Mouse (Mus musculus) intestine, embryonic 14.5 days (tissue): Measurements from ENCODE around the gene Slc38a9. TPM values are rescaled to one million over a fixed set of nuclear protein-coding genes. Genes with fewer than 3 reads are reported as not detected.
"Not testable (repeated sequence)": the region's sequence is repeated elsewhere in the genome, so short reads cannot be mapped to it uniquely, and the experiment has no call there.

ENCODE experiments used
- ATAC-seq: fragments of 200-750 bp; cut with Nextera tagmentation; replicated peaks from 2 replicates; pipeline ENCODE4 v1.8.0; 2017; ENCODE audit warnings: low read depth, moderate number of reproducible peaks, moderate TSS enrichment, moderate library complexity; ENCODE audit not compliant: low FRiP score, low TSS enrichment
- DNase-seq: peaks from one replicate; pipeline ENCODE4 v3.0.0-alpha.2; 2018; ENCODE audit warnings: low spot score
- H3K27ac ChIP-seq: fragments of 300-500 bp; sonication (generic); 2 replicates; pipeline ENCODE4 v1.5.1; 2014; ENCODE audit warnings: low read depth, mild to moderate bottlenecking, control low read depth
- H3K27me3 ChIP-seq: fragments of 300-500 bp; sonication (generic); replicated peaks from 2 replicates; pipeline ENCODE4 v1.6.1; 2014; ENCODE audit warnings: low read length, control low read depth; ENCODE audit not compliant: control insufficient read depth, insufficient read depth
- H3K36me3 ChIP-seq: fragments of 300-500 bp; sonication (generic); 2 replicates; pipeline ENCODE4 v1.6.1; 2014; ENCODE audit warnings: low read length, control low read depth; ENCODE audit not compliant: control insufficient read depth, insufficient read depth
- H3K4me1 ChIP-seq: fragments of 300-500 bp; sonication (generic); replicated peaks from 2 replicates; pipeline ENCODE4 v1.6.1; 2014; ENCODE audit warnings: low read length, control low read depth, mixed read lengths; ENCODE audit not compliant: control insufficient read depth, insufficient read depth
- H3K4me2 ChIP-seq: fragments of 300-500 bp; sonication (generic); 2 replicates; pipeline ENCODE4 v1.6.1; 2014; ENCODE audit warnings: low read length
- H3K4me3 ChIP-seq: fragments of 300-500 bp; sonication (generic); 2 replicates; pipeline ENCODE4 v1.5.1; 2014; ENCODE audit warnings: low read depth, low read length, control low read depth, mixed read lengths
- H3K9ac ChIP-seq: fragments of 300-500 bp; sonication (generic); 2 replicates; pipeline ENCODE4 v1.6.1; 2014; ENCODE audit warnings: mild to moderate bottlenecking, low read length
- H3K9me3 ChIP-seq: fragments of 300-500 bp; sonication (generic); 2 replicates; pipeline ENCODE4 v1.6.1; 2016; ENCODE audit warnings: low read length, control low read depth; ENCODE audit not compliant: control insufficient read depth
- WGBS: fragments of 180-500 bp; shearing (Covaris S2); extraction: QIAGEN DNeasy Blood & Tissue Kit; methylation state at CpG from one replicate; pipeline ENCODE4 v1.1.7; 2014; 5-methylcytosine and 5-hydroxymethylcytosine counted together
- polyA plus RNA-seq: library from polyadenylated mRNA; unstranded; fragments of >200 nt; fragmentation: Nextera tagmentation; extraction: Ambion mirVana; gene quantifications from 2 replicates; pipeline ENCODE4 v1.2.1, GENCODE M21; 2014

Slc38a9 gene
- polyA plus RNA-seq, 1 experiment from 2014 or later: 13.7 TPM

- DNase-seq (no peak), ATAC-seq (no peak)
- no peaks in the 10 kb centered on the region for H3K27me3 ChIP-seq
- 87% methylated on average over 10 of the region's 10 CpGs for WGBS
- H3K9ac ChIP-seq: no peak overlapping the region
- H3K36me3 ChIP-seq: no peaks in the 10 kb centered on the region
- H3K4me3 ChIP-seq: no peak overlapping the region
- H3K9me3 ChIP-seq: no peaks in the 10 kb centered on the region
- no peaks in the 10 kb centered on the region for H3K4me1 ChIP-seq
- H3K27ac ChIP-seq: no peak overlapping the region
- no peak overlapping the region for H3K4me2 ChIP-seq
These were observed 32.5 kb downstream of the Slc38a9 start for GRCm38 (mm10) chr13:112692870-112693553.

DNA sequence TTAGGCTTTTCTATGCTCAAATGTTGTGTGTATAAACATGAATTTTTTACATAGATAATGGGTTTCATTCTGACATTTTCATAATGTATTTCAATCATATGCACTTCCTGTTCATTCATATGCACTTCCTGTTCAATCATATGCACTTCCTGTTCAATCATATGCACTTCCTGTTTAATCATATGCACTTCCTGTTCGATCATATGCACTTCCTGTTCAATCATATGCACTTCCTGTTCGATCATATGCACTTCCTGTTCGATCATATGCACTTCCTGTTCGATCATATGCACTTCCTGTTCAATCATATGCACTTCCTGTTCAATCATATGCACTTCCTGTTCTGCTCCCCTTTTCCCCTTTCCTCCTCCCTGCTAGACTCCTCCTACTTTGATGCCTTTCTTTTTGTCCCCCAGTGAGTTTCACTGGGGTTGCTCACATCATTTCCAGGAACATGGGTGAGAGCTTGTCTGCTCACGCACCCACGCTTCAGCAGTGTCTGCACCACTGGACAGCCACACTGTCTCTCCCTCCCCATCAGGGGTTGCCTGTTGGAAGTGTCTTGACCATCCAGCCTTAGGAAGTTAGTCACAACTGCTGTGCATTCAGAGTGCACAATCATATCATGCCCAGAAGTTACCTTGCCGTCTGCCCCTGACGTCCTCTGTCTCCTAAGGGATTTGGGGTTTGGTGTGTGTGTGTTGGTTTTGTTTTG is 35.1 kb downstream of the Slc38a9 start:
- Histone ChIP-seq H3K36me3 (no peaks in the 10 kb centered on the region), H3K9ac (no peak overlapping the region), H3K4me2 (no peak overlapping the region), H3K27ac (no peak overlapping the region), H3K4me1 (no peaks in the 10 kb centered on the region), H3K9me3 (no peaks in the 10 kb centered on the region), H3K4me3 (no peak overlapping the region), H3K27me3 (no peaks in the 10 kb centered on the region)
- no peak for ATAC-seq
- no peak for DNase-seq
- WGBS: 95% methylated on average over 8 of the region's 8 CpGs

GRCm38 (mm10) chr13:112701256-112701655 is 40.7 kb downstream of the Slc38a9 start:
- no peaks in the 10 kb centered on the region for H3K36me3 ChIP-seq
- H3K4me3 ChIP-seq: no peak overlapping the region
- H3K9me3 ChIP-seq: no peaks in the 10 kb centered on the region
- 92% methylated on average over 8 of the region's 8 CpGs for WGBS
- H3K27ac ChIP-seq: no peak overlapping the region
- no peak overlapping the region for H3K9ac ChIP-seq
- no peaks in the 10 kb centered on the region for H3K4me1 ChIP-seq
- H3K4me2 ChIP-seq: no peak overlapping the region
- DNase-seq (no peak), ATAC-seq (no peak)
- H3K27me3 ChIP-seq: no peaks in the 10 kb centered on the region

DNA sequence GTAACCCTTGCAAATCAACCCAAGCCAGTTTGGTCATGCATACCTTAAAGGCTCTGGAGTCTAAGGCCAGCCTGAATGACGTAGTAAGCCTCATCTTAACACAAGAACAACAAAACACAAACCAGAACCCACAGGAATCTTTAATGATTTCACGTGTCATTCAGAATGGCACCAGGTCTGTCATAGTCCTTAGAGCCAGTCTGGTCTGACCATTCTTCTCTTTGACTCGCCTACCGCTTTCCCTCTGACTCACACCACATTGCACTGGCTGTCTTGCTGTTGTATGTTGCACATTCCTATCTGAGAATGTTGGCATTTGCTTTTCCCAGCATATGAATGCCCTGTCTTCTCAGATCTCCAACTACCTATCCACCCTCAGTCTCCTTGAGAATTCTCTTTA is 45.8 kb downstream of the Slc38a9 start:
- Histone ChIP-seq H3K27ac (no peak overlapping the region), H3K4me1 (no peaks in the 10 kb centered on the region), H3K4me3 (no peak overlapping the region), H3K27me3 (no peaks in the 10 kb centered on the region), H3K9ac (no peak overlapping the region), H3K9me3 (no peaks in the 10 kb centered on the region), H3K36me3 (no peaks in the 10 kb centered on the region), H3K4me2 (no peak overlapping the region)
- DNase-seq: no peak
- no peak for ATAC-seq
- WGBS: 85% methylated on average over 4 of the region's 4 CpGs

DNA sequence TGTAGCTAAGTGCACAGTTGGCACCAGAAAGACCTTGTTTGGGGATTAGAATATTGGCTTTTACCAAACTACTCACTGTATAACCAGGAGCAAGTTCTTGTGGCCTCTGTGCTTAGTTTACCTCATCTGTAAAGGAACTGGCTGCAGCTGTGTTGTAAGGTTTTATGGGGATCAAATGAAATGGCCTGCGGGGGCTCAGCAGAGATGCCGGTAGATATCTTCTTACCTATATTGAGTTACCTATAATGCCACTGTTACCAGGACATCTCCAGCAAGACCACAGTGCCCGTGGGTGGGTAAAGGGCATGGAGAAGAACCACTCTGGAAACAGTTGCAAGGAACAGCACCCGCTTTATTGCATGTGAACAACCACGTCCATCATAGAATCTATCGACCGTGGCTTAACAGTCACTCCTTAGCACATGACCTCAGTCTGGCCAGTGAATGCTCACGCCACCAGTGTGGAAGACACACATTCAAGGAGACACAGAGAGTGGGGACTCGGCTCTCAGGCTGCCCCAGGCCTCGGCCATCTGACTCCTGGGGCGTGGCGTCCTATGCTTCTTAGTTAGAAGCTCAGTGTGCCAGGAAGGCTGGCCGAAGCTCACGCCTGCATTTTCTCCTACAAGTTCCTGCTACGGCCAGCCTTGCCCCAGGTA is 59.7 kb downstream of the Slc38a9 start:
- WGBS: 89% methylated on average over 15 of the region's 15 CpGs
- H3K9me3 ChIP-seq: no peaks in the 10 kb centered on the region
- no peaks in the 10 kb centered on the region for H3K36me3 ChIP-seq
- no peak overlapping the region for H3K27ac ChIP-seq
- H3K4me2 ChIP-seq: no peak overlapping the region
- DNase-seq (no peak), ATAC-seq (no peak)
- no peak overlapping the region for H3K9ac ChIP-seq
- peaks cover 11% of the 10 kb centered on the region; the same call in 1 of the 2 replicates for H3K4me1 ChIP-seq
- no peak overlapping the region for H3K4me3 ChIP-seq
- H3K27me3 ChIP-seq: no peaks in the 10 kb centered on the region

- H3K9me3 ChIP-seq: no peaks in the 10 kb centered on the region
- H3K4me3 ChIP-seq: no peak overlapping the region
- H3K27me3 ChIP-seq: no peaks in the 10 kb centered on the region
- ATAC-seq (no peak), DNase-seq (no peak)
- no peak overlapping the region for H3K9ac ChIP-seq
- 37% methylated on average over 9 of the region's 9 CpGs for WGBS
- H3K4me2 ChIP-seq: no peak overlapping the region
- H3K36me3 ChIP-seq: no peaks in the 10 kb centered on the region
- H3K4me1 ChIP-seq: peaks cover 11% of the 10 kb centered on the region; the same call in 1 of the 2 replicates
- H3K27ac ChIP-seq: peak overlapping the region; percentile 85
These were observed 61.6 kb downstream of the Slc38a9 start for GRCm38 (mm10) chr13:112721946-112722729.

DNA sequence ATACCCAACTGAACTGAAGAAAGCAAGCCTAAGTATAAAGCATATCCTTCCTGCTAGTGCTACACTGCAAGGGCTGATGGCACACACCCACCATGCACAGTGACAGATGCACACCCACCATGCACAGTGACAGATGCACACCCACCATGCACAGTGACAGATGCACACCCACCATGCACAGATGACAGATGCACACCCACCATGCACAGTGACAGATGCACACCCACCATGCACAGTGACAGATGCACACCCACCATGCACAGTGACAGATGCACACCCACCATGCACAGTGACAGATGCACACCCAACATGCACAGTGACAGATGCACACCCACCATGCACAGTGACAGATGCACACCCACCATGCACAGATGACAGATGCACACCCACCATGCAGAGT is 63.7 kb downstream of the Slc38a9 start:
- H3K9ac ChIP-seq, H3K9me3 ChIP-seq, H3K27ac ChIP-seq, H3K36me3 ChIP-seq, H3K4me2 ChIP-seq, DNase-seq, H3K4me3 ChIP-seq, ATAC-seq, H3K27me3 ChIP-seq: not testable (repeated sequence)
- H3K4me1 ChIP-seq: peaks cover 11% of the 10 kb centered on the region; the same call in 1 of the 2 replicates

GRCm38 (mm10) chr13:112726002-112726401 is 65.5 kb downstream of the Slc38a9 start:
- Histone ChIP-seq H3K4me2 (no peak overlapping the region), H3K4me1 (peaks cover 11% of the 10 kb centered on the region; the same call in 1 of the 2 replicates), H3K27ac (no peak overlapping the region), H3K9me3 (no peaks in the 10 kb centered on the region), H3K27me3 (no peaks in the 10 kb centered on the region), H3K36me3 (no peaks in the 10 kb centered on the region), H3K9ac (no peak overlapping the region), H3K4me3 (no peak overlapping the region)
- DNase-seq (no peak), ATAC-seq (no peak)
- 69% methylated on average over 3 of the region's 3 CpGs for WGBS
